Comparison of ENCODE assay signal across 27 mouse cellular contexts in genomic region chr6:119680746-119681145, GRCm38 (mm10).
DNase-seq lines count a peak whose midpoint lies in the region; ATAC-seq and TF ChIP-seq lines count a peak whose summit lies in the region.
"Had no signal": no experiment of that assay in that cellular context is flagged by ENCODE, and none has a peak within 500 bp of the region (broad histone marks: within the 10 kb centered on the region; RNA-seq: fewer than 3 reads in every experiment).

No protein-coding gene starts in this region.

- no peak overlapping the region for H3K4me2 ChIP-seq in kidney, postnatal 0 days (ENCODE audit: low read length)
- H3K4me2 ChIP-seq in lung, postnatal 0 days (replicated peaks; ENCODE audit: low read depth, low read length): no peak overlapping the region
- no peak overlapping the region for H3K4me2 ChIP-seq in hindbrain, embryonic 14.5 days (replicated peaks)
- H3K4me2 ChIP-seq: embryonic facial prominence, embryonic 13.5 days; embryonic facial prominence, embryonic 15.5 days; forebrain, embryonic 13.5 days; forebrain, embryonic 15.5 days had no signal

- whole genome bisulfite sequencing in kidney, postnatal 0 days: 78% methylated on average over 2 of the region's 2 CpGs
- 73% methylated on average over 2 of the region's 2 CpGs for WGBS in lung, postnatal 0 days
- WGBS in hindbrain, embryonic 14.5 days: 93% methylated on average over 2 of the region's 2 CpGs

- peak; percentile 9 for DNase-seq in kidney, postnatal 0 days (ENCODE audit: low spot score)
- DNase-seq in kidney, postnatal 36 days: no peak
- peak; percentile 67 for DNase-seq in lung, postnatal 0 days (ENCODE audit: low spot score)
- DNase-seq in lung, postnatal 36 days: no peak
- no peak for DNase-seq in hindbrain, embryonic 14.5 days (ENCODE audit: low spot score)
- DNase-seq: adrenal gland, adult 2 months; adrenal gland, postnatal 10 days; adrenal gland, postnatal 25 days; B cell, adult 2 months; cerebellum, adult 11 months; cerebellum, adult 18-20 months; cerebellum, adult 8-10 months; cerebellum, adult 9-11 months; cerebellum, postnatal 14 days; cerebellum, postnatal 36 days; embryo, embryonic 11 days; forebrain, postnatal 0 days had no signal

- no peak for TF ChIP-seq CTCF in kidney, postnatal 0 days (IDR thresholded peaks at IDR 0.05; ENCODE audit: low read depth)
- TF ChIP-seq CTCF in lung, postnatal 0 days (IDR thresholded peaks at IDR 0.05): no peak

- H3K9me3 ChIP-seq in kidney, postnatal 0 days (replicated peaks; ENCODE audit: low read length): no peaks in the 10 kb centered on the region
- H3K9me3 ChIP-seq in lung, postnatal 0 days (ENCODE audit: low read length): no peaks in the 10 kb centered on the region
- H3K9me3 ChIP-seq in hindbrain, embryonic 14.5 days (ENCODE audit: control insufficient read depth, low read length): no peaks in the 10 kb centered on the region
- H3K9me3 ChIP-seq: embryonic facial prominence, embryonic 13.5 days; embryonic facial prominence, embryonic 15.5 days; forebrain, embryonic 13.5 days; forebrain, embryonic 15.5 days; G1E had no signal

- H3K27ac ChIP-seq in kidney, postnatal 0 days: no peak overlapping the region
- no peak overlapping the region for H3K27ac ChIP-seq in lung, postnatal 0 days (ENCODE audit: low read length)
- no peak overlapping the region for H3K27ac ChIP-seq in hindbrain, embryonic 14.5 days
- H3K27ac ChIP-seq: embryonic facial prominence, embryonic 13.5 days; embryonic facial prominence, embryonic 15.5 days; forebrain, embryonic 13.5 days; forebrain, embryonic 15.5 days had no signal

- H3K27me3 ChIP-seq in kidney, postnatal 0 days (ENCODE audit: insufficient read depth, low read length): no peaks in the 10 kb centered on the region
- H3K27me3 ChIP-seq in lung, postnatal 0 days (replicated peaks; ENCODE audit: insufficient read depth, low read length): no peaks in the 10 kb centered on the region
- H3K27me3 ChIP-seq in hindbrain, embryonic 14.5 days (ENCODE audit: control insufficient read depth, insufficient read depth, low read length): no peaks in the 10 kb centered on the region
- H3K27me3 ChIP-seq: CH12.LX; embryonic facial prominence, embryonic 13.5 days; embryonic facial prominence, embryonic 15.5 days; forebrain, embryonic 13.5 days; forebrain, embryonic 15.5 days; Patski had no signal

- 0 out of 2 replicates have a peak, but pooled peaks cover 3% of the 10 kb centered on the region for H3K36me3 ChIP-seq in kidney, postnatal 0 days (ENCODE audit: insufficient read depth, low read length)
- no peaks in the 10 kb centered on the region for H3K36me3 ChIP-seq in lung, postnatal 0 days (ENCODE audit: insufficient read depth, low read length)
- peaks cover 10% of the 10 kb centered on the region for H3K36me3 ChIP-seq in hindbrain, embryonic 14.5 days (replicated peaks; ENCODE audit: control insufficient read depth, insufficient read depth)
- H3K36me3 ChIP-seq: embryonic facial prominence, embryonic 15.5 days had no signal

- no peak for ATAC-seq in kidney, postnatal 0 days (replicated peaks; ENCODE audit: low FRiP score, low read depth)
- ATAC-seq in lung, postnatal 0 days: no peak
- no peak for ATAC-seq in hindbrain, embryonic 14.5 days (ENCODE audit: low FRiP score)
- ATAC-seq: activated CD4-positive, CD25-positive, alpha-beta regulatory T cell, adult 4 months; CD4-positive, CD25-positive, alpha-beta regulatory T cell, adult 4 months; forebrain, embryonic 13.5 days; forebrain, embryonic 15.5 days; forebrain, postnatal 0 days; Patski had no signal

- TF ChIP-seq EP300 in lung, postnatal 0 days (IDR thresholded peaks at IDR 0.05): no peak

- no peak overlapping the region for H3K9ac ChIP-seq in kidney, postnatal 0 days (ENCODE audit: low read depth, low read length)
- no peak overlapping the region for H3K9ac ChIP-seq in lung, postnatal 0 days (replicated peaks; ENCODE audit: low read depth)
- no peak overlapping the region for H3K9ac ChIP-seq in hindbrain, embryonic 14.5 days
- H3K9ac ChIP-seq: embryonic facial prominence, embryonic 13.5 days; embryonic facial prominence, embryonic 15.5 days; forebrain, embryonic 13.5 days; forebrain, embryonic 15.5 days; forebrain, postnatal 0 days had no signal

- no peak overlapping the region for H3K4me3 ChIP-seq in kidney, postnatal 0 days (replicated peaks; ENCODE audit: low read depth, low read length)
- H3K4me3 ChIP-seq in lung, postnatal 0 days (ENCODE audit: low read depth, low read length): no peak overlapping the region
- no peak overlapping the region for H3K4me3 ChIP-seq in hindbrain, embryonic 14.5 days (replicated peaks; ENCODE audit: low read length)
- H3K4me3 ChIP-seq: embryonic facial prominence, embryonic 13.5 days; embryonic facial prominence, embryonic 15.5 days; erythroblast, embryonic 14.5 days; forebrain, embryonic 13.5 days; forebrain, embryonic 15.5 days had no signal

- H3K4me1 ChIP-seq in kidney, postnatal 0 days (replicated peaks; ENCODE audit: insufficient read depth, low read length): no peaks in the 10 kb centered on the region
- H3K4me1 ChIP-seq in lung, postnatal 0 days (ENCODE audit: insufficient read depth, low read depth, low read length): no peaks in the 10 kb centered on the region
- no peaks in the 10 kb centered on the region for H3K4me1 ChIP-seq in hindbrain, embryonic 14.5 days (replicated peaks; ENCODE audit: control insufficient read depth, insufficient read depth, low read length)
- H3K4me1 ChIP-seq: embryonic facial prominence, embryonic 13.5 days; embryonic facial prominence, embryonic 15.5 days; forebrain, embryonic 13.5 days; forebrain, embryonic 15.5 days had no signal

Comparison
In these comparisons a context has a peak if more than half of its experiments do, and no peak if none do; other contexts are left out.
1. DNase-seq: peak in kidney, postnatal 0 days (single experiment) and lung, postnatal 0 days (single experiment); none in kidney, postnatal 36 days (0 of 2), lung, postnatal 36 days (single experiment) and hindbrain, embryonic 14.5 days (single experiment).